Mouse (Mus musculus): Measurements from ENCODE around the gene Ankrd39.

The Ankrd39 gene

GRCm38 (mm10) chr1:36546888-36547471 is at the start of gene Ankrd39:
Ankrd39 (minus strand) TSS chr1:36547445.
- ATAC-seq (ENCODE audit: low TSS enrichment): peak; percentile 93

- ATAC-seq (ENCODE audit: low TSS enrichment): peak; percentile 34; the same call in 1 of the 2 replicates
These were observed 48.9 kb upstream of the Ankrd39 start for GRCm38 (mm10) chr1:36596114-36596513.

GRCm38 (mm10) chr1:36595167-36595931 is 48.1 kb upstream of the Ankrd39 start:
- no peak for ATAC-seq (ENCODE audit: low TSS enrichment)

GRCm38 (mm10) chr1:36593099-36593498 is 45.9 kb upstream of the Ankrd39 start:
- no peak for ATAC-seq (ENCODE audit: low TSS enrichment)

GRCm38 (mm10) chr1:36591408-36591807 is 44.2 kb upstream of the Ankrd39 start:
- no peak for ATAC-seq (ENCODE audit: low TSS enrichment)

GRCm38 (mm10) chr1:36590664-36591063 is 43.4 kb upstream of the Ankrd39 start:
- ATAC-seq (ENCODE audit: low TSS enrichment): no peak

- ATAC-seq (ENCODE audit: low TSS enrichment): no peak
These were observed 42.2 kb upstream of the Ankrd39 start for GRCm38 (mm10) chr1:36589486-36589885.

- no peak for ATAC-seq (ENCODE audit: low TSS enrichment)
These were observed 41.5 kb upstream of the Ankrd39 start for GRCm38 (mm10) chr1:36588476-36589450.

GRCm38 (mm10) chr1:36587860-36588259 is 40.6 kb upstream of the Ankrd39 start:
- no peak for ATAC-seq (ENCODE audit: low TSS enrichment)

- no peak for ATAC-seq (ENCODE audit: low TSS enrichment)
These were observed 39.0 kb upstream of the Ankrd39 start for GRCm38 (mm10) chr1:36586288-36586687.

- ATAC-seq (ENCODE audit: low TSS enrichment): no peak
These were observed 36.3 kb upstream of the Ankrd39 start for GRCm38 (mm10) chr1:36583408-36584116.

- no peak for ATAC-seq (ENCODE audit: low TSS enrichment)
These were observed 35.0 kb upstream of the Ankrd39 start for GRCm38 (mm10) chr1:36582211-36582610.

GRCm38 (mm10) chr1:36581260-36581659 is 34.0 kb upstream of the Ankrd39 start:
- ATAC-seq (ENCODE audit: low TSS enrichment): no peak

- peak; percentile 79 for ATAC-seq (ENCODE audit: low TSS enrichment)
These were observed 33.4 kb upstream of the Ankrd39 start for GRCm38 (mm10) chr1:36580384-36581207.

- ATAC-seq (ENCODE audit: low TSS enrichment): 0 out of 2 replicates have a peak, but pooled peaks have one; percentile 12
These were observed 32.7 kb upstream of the Ankrd39 start for GRCm38 (mm10) chr1:36579974-36580383.

GRCm38 (mm10) chr1:36576991-36577675 is 29.9 kb upstream of the Ankrd39 start:
- ATAC-seq (ENCODE audit: low TSS enrichment): no peak

GRCm38 (mm10) chr1:36575347-36575746 is 28.1 kb upstream of the Ankrd39 start:
- no peak for ATAC-seq (ENCODE audit: low TSS enrichment)

GRCm38 (mm10) chr1:36574196-36574955 is 27.1 kb upstream of the Ankrd39 start:
- no peak for ATAC-seq (ENCODE audit: low TSS enrichment)

- ATAC-seq (ENCODE audit: low TSS enrichment): no peak
These were observed 26.3 kb upstream of the Ankrd39 start for GRCm38 (mm10) chr1:36573524-36573923.

Data from frontal cortex, adult (tissue).